Mouse (Mus musculus) midbrain, embryonic 14.5 days (tissue): ENCODE measurements at regions not wholly inside any gene's neighbourhood (a gene's known extent, or its start where the extent isn't known, plus 50 kb on each side); places are given as distances from the start of the nearest gene placed in this dataset.
"Not testable (repeated sequence)": the region's sequence is repeated elsewhere in the genome, so short reads cannot be mapped to it uniquely, and the experiment has no call there.

Experiments used
- ATAC-seq: fragments of 200-750 bp; cut with Nextera tagmentation; 2 replicates; pipeline ENCODE4 v1.8.0; 2017; ENCODE audit warnings: moderate number of reproducible peaks, moderate library complexity; ENCODE audit not compliant: low FRiP score, low TSS enrichment
- DNase-seq: peaks from one replicate; pipeline ENCODE4 v3.0.0-alpha.2; 2015
- H3K27ac ChIP-seq: fragments of 300-500 bp; sonication (generic); replicated peaks from 2 replicates; pipeline ENCODE4 v1.5.1; 2014; ENCODE audit warnings: mild to moderate bottlenecking, low read depth, low read length, moderate library complexity
- H3K27me3 ChIP-seq: fragments of 300-500 bp; sonication (generic); 2 replicates; pipeline ENCODE4 v1.6.1; 2014; ENCODE audit warnings: low read length, control low read depth, mixed read lengths; ENCODE audit not compliant: control insufficient read depth, insufficient read depth
- H3K36me3 ChIP-seq: fragments of 300-500 bp; sonication (generic); 2 replicates; pipeline ENCODE4 v1.6.1; 2014; ENCODE audit warnings: low read length, control low read depth; ENCODE audit not compliant: control insufficient read depth, insufficient read depth
- H3K4me1 ChIP-seq: fragments of 300-500 bp; sonication (generic); 2 replicates; pipeline ENCODE4 v1.6.1; 2014; ENCODE audit warnings: mild to moderate bottlenecking, antibody characterized with exemption, low read length, control low read depth; ENCODE audit not compliant: control insufficient read depth, insufficient read depth
- H3K4me2 ChIP-seq: fragments of 300-500 bp; sonication (generic); 2 replicates; pipeline ENCODE4 v1.6.1; 2014; ENCODE audit warnings: mild to moderate bottlenecking, low read length, moderate library complexity
- H3K4me3 ChIP-seq: fragments of 300-500 bp; sonication (generic); replicated peaks from 2 replicates; pipeline ENCODE4 v1.5.1; 2014; ENCODE audit warnings: low read depth, low read length
- H3K9ac ChIP-seq: fragments of 300-500 bp; sonication (generic); replicated peaks from 2 replicates; pipeline ENCODE4 v1.6.1; 2014; ENCODE audit warnings: mild to moderate bottlenecking, low read length, moderate library complexity
- H3K9me3 ChIP-seq: fragments of 300-500 bp; sonication (generic); 2 replicates; pipeline ENCODE4 v1.6.1; 2016; ENCODE audit warnings: low read length, control low read depth, mixed read lengths; ENCODE audit not compliant: control insufficient read depth
- WGBS: fragments of 180-500 bp; shearing (Covaris S2); extraction: QIAGEN DNeasy Blood & Tissue Kit; methylation state at CpG from one replicate; pipeline ENCODE4 v1.1.7; 2014; 5-methylcytosine and 5-hydroxymethylcytosine counted together

DNA sequence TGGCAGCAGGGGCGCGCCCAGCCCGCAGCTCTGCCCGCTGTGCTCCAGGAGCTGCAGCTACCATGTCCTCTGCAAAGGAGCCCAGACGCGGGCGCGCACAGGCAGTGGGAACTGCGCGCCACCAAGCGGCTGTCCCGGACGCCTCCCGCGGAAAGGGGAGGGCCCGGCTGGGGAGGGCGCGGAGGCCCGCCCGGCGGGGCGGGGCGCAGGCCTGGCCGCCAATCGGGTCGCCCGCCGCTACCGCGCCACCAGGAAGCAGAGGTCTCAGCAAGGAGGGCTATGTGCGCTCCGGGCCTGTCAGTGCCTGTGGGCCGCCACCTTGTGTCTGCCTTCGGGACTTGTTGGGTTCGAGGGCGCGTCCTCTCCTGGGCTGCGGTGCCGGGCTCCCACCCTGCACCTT is 367.0 kb upstream of the Ywhaq start:
- ATAC-seq, H3K36me3 ChIP-seq, H3K9me3 ChIP-seq, H3K4me1 ChIP-seq, H3K27ac ChIP-seq, H3K27me3 ChIP-seq, H3K9ac ChIP-seq: not testable (repeated sequence)
- peak; percentile 22 for DNase-seq
- Histone ChIP-seq H3K4me3 (peak overlapping the region; percentile 19), H3K4me2 (peak overlapping the region; percentile 25)
- WGBS = 2% methylated on average over 31 of the region's 39 CpGs

DNA sequence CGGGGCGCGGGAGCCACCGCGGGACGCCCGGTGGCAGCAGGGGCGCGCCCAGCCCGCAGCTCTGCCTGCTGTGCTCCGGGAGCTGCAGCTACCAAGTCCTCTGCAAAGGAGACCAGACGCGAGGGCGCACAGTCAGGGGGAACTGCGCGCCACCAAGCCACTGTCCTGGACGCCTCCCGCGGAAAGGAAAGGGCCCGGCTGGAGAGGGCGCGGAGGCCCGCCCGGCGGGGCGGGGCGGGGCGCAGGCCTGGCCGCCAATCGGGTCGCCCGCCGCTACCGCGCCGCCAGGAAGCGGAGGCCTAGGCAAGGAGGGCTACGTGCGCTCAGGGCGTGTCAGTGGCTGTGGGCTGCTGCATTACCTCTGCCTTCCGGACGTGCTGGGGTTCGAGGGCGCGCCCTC is 361.3 kb upstream of the Ywhaq start:
- H3K4me2 ChIP-seq = not testable (repeated sequence)

DNA sequence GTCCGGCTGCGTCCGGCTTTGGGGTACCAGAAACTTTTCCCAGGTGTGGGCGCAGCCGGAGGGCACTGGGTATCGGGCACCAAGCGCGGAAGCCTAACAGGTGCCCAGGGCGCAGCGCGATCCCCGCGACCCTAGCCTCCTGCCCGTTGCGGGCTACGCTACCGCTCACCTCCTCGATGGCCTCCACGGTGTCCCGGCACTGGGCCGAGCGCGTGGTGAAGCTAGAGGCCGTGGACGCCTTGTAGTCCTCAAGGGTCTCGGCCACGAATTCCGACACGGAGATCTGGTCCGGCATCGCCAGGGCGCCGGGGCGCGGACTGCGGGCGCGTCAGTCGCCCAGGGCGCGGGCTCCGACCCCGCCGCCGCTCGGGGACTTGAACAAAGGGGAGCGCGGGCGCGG is 360.9 kb upstream of the Ywhaq start:
- H3K9me3 ChIP-seq, DNase-seq, H3K36me3 ChIP-seq, ATAC-seq, H3K4me2 ChIP-seq, H3K27ac ChIP-seq, H3K4me1 ChIP-seq, H3K9ac ChIP-seq, H3K4me3 ChIP-seq, H3K27me3 ChIP-seq: not testable (repeated sequence)
- WGBS = 34% methylated on average over 44 of the region's 50 CpGs

More for the DNA sequence above, 361.3 kb upstream of the Ywhaq start:
- not testable (repeated sequence) for H3K27ac ChIP-seq, H3K9ac ChIP-seq, H3K27me3 ChIP-seq, H3K36me3 ChIP-seq, ATAC-seq, DNase-seq, H3K4me3 ChIP-seq, H3K4me1 ChIP-seq, H3K9me3 ChIP-seq
- 12% methylated on average over 28 of the region's 45 CpGs for WGBS

DNA sequence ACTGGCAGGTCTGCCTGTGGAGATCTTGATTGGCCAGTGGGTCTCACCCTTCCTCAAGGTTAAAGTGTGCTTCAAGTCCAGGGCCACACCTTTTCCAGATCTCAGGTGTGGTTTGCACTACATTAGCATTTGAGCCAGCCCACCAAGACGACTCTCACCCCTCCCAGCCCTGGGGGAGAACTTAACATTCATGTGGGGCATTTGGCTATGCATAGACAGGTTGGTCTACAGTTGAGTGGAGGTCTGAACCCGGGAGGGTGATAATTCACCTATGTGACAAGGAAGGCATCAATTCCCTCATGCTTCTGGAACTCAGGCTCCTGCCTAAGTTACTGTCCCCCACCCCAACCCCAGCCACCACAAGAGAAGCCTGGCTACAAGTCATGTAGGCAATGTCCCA is 350.3 kb upstream of the Ywhaq start:
- H3K9me3 ChIP-seq, H3K27ac ChIP-seq, H3K27me3 ChIP-seq, H3K9ac ChIP-seq, H3K36me3 ChIP-seq, H3K4me2 ChIP-seq, DNase-seq, ATAC-seq, H3K4me1 ChIP-seq, H3K4me3 ChIP-seq: not testable (repeated sequence)
- whole genome bisulfite sequencing = 65% methylated on average over 2 of the region's 2 CpGs
